10 mouse cellular contexts compared by ENCODE assay signal in the genomic region with DNA sequence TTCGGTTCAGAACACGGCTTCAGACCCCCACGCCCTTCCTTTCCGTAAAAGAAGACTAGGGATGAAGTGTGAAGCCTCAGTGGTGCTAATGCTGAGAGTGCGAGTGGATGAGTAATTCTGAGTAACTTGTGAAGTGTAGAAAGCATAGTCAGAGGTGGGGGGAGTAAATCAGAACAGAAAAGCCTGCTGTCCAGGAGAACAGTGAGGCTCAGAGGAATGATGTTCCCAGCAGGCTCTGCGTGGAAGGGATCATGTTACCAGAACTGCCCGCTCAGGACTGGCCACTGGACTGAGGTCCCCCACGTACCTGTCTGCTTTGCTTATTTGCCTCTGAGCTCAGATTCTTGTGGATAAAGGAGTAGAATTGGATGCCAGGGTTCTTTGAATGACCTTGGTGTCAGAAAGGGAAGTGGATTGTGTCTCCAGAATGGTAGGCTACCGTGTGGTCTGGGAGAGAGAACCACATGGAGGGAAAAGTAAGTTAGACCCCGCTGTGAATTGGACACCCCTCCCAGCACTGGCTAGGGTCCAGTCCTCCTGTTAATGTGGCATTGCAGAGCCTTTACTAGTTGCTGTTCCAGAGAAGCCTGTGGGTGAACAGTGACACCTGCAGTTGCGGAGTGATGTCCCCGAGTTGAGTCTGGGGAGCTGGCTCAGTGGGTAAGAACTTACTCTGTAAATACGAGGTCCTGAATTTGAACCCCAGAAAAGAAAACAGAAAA. TPM values are rescaled to one million over a fixed set of nuclear protein-coding genes. Genes with fewer than 3 reads are reported as not detected.
DNase-seq lines count a peak whose midpoint lies in the region; ATAC-seq and TF ChIP-seq lines count a peak whose summit lies in the region.
"Had no signal": no experiment of that assay in that cellular context is flagged by ENCODE, and none has a peak within 500 bp of the region (broad histone marks: within the 10 kb centered on the region; RNA-seq: fewer than 3 reads in every experiment).

No protein-coding gene starts in this region.

- no peak for TF ChIP-seq EP300 in lung, postnatal 0 days (IDR thresholded peaks at IDR 0.05)

- no peak for TF ChIP-seq CTCF in lung, postnatal 0 days (IDR thresholded peaks at IDR 0.05)
- TF ChIP-seq CTCF in kidney, adult 2 months (conservative IDR thresholded peaks at IDR 0.05; ENCODE audit: insufficient read depth, insufficient read length, low read depth, low read length), result no peak

- TF ChIP-seq POLR2A in kidney, adult 2 months (IDR thresholded peaks at IDR 0.05; ENCODE audit: low read depth, low read length), result no peak
- no peak for TF ChIP-seq POLR2A in myocyte (IDR thresholded peaks at IDR 0.05; ENCODE audit: insufficient read length, low read depth)

- H3ac ChIP-seq in myocyte (ENCODE audit: control insufficient read depth, insufficient read length), result no peak overlapping the region

- H3K27ac ChIP-seq in lung, postnatal 0 days (ENCODE audit: low read length), result no peak overlapping the region
- H3K27ac ChIP-seq in kidney, adult 2 months (ENCODE audit: insufficient read depth, low read depth, low read length), result peak overlapping the region; percentile 40; the same call in 1 of the 2 replicates
- no peak overlapping the region for H3K27ac ChIP-seq in liver, embryonic 12.5 days
- H3K27ac ChIP-seq: neural tube, embryonic 13.5 days had no signal

- no peak overlapping the region for H3K4me2 ChIP-seq in lung, postnatal 0 days (replicated peaks; ENCODE audit: low read depth, low read length)
- H3K4me2 ChIP-seq in myocyte (ENCODE audit: low read depth), result peak overlapping the region; percentile 60
- no peak overlapping the region for H3K4me2 ChIP-seq in liver, embryonic 12.5 days
- H3K4me2 ChIP-seq: neural tube, embryonic 13.5 days had no signal

- H3K4me1 ChIP-seq in lung, postnatal 0 days (ENCODE audit: insufficient read depth, low read depth, low read length), result no peaks in the 10 kb centered on the region
- H3K4me1 ChIP-seq in kidney, adult 2 months (ENCODE audit: control insufficient read depth, insufficient read depth, low read length), result no peaks in the 10 kb centered on the region; the same call in 1 of the 2 replicates
- no peaks in the 10 kb centered on the region for H3K4me1 ChIP-seq in liver, embryonic 12.5 days
- H3K4me1 ChIP-seq: neural tube, embryonic 13.5 days had no signal

- no peaks in the 10 kb centered on the region for H3K79me2 ChIP-seq in myocyte (ENCODE audit: control insufficient read depth, insufficient read depth)

- no peak overlapping the region for H3K9ac ChIP-seq in lung, postnatal 0 days (replicated peaks; ENCODE audit: low read depth)
- no peak overlapping the region for H3K9ac ChIP-seq in liver, embryonic 12.5 days
- H3K9ac ChIP-seq: liver, postnatal 0 days; neural tube, embryonic 13.5 days had no signal

- ATAC-seq in lung, postnatal 0 days, result peak; percentile 59
- ATAC-seq in liver, embryonic 12.5 days, result no peak
- ATAC-seq: liver, postnatal 0 days had no signal

- no peaks in the 10 kb centered on the region for H3K27me3 ChIP-seq in lung, postnatal 0 days (replicated peaks; ENCODE audit: insufficient read depth, low read length)
- no peaks in the 10 kb centered on the region for H3K27me3 ChIP-seq in kidney, adult 2 months (replicated peaks; ENCODE audit: control insufficient read depth, insufficient read depth, low read length)
- no peaks in the 10 kb centered on the region for H3K27me3 ChIP-seq in myocyte (ENCODE audit: control insufficient read depth, insufficient read depth, insufficient read length)
- no peaks in the 10 kb centered on the region for H3K27me3 ChIP-seq in liver, embryonic 12.5 days (replicated peaks)
- H3K27me3 ChIP-seq: neural tube, embryonic 13.5 days had no signal

- no peak overlapping the region for H3K4me3 ChIP-seq in lung, postnatal 0 days (ENCODE audit: low read depth, low read length)
- no peak overlapping the region for H3K4me3 ChIP-seq in kidney, adult 2 months (ENCODE audit: insufficient read depth, low read depth, low read length)
- no peak overlapping the region for H3K4me3 ChIP-seq in myocyte
- H3K4me3 ChIP-seq in liver, embryonic 12.5 days, result no peak overlapping the region
- H3K4me3 ChIP-seq: neural tube, embryonic 13.5 days had no signal

- H3K9me3 ChIP-seq in lung, postnatal 0 days (ENCODE audit: low read length), result no peaks in the 10 kb centered on the region
- H3K9me3 ChIP-seq in liver, embryonic 12.5 days (replicated peaks), result no peaks in the 10 kb centered on the region
- H3K9me3 ChIP-seq: neural tube, embryonic 13.5 days had no signal

- peak; percentile 24 for DNase-seq in embryo, embryonic 10 days (ENCODE audit: low spot score)
- DNase-seq in embryo, embryonic 9.5 days (ENCODE audit: extremely low spot score), result no peak
- DNase-seq in lung, postnatal 0 days (ENCODE audit: low spot score), result peak; percentile 34
- no peak for DNase-seq in lung, postnatal 36 days
- peak; percentile 21 for DNase-seq in kidney, adult 2 months
- DNase-seq in right cerebral cortex, postnatal 4 days, result no peak
- DNase-seq: liver, postnatal 0 days had no signal

- H3K36me3 ChIP-seq in lung, postnatal 0 days (ENCODE audit: insufficient read depth, low read length), result peaks cover 10% of the 10 kb centered on the region; the same call in 1 of the 2 replicates
- H3K36me3 ChIP-seq in kidney, adult 2 months (ENCODE audit: control insufficient read depth, insufficient read depth, low read length), result peaks cover 5% of the 10 kb centered on the region
- peaks cover 21% of the 10 kb centered on the region for H3K36me3 ChIP-seq in myocyte (ENCODE audit: control insufficient read depth, insufficient read depth)
- H3K36me3 ChIP-seq in liver, embryonic 12.5 days, result peaks cover 40% of the 10 kb centered on the region

- 54% methylated on average over 13 of the region's 13 CpGs for WGBS in lung, postnatal 0 days
- 52% methylated on average over 13 of the region's 13 CpGs for WGBS in kidney, adult 2 months
- 79% methylated on average over 13 of the region's 13 CpGs for whole genome bisulfite sequencing in liver, embryonic 12.5 days (ENCODE audit: insufficient replicate concordance)

TF ChIP-seq in myocyte, 11 proteins besides CTCF, POLR2A, EP300 and RAD21:
- TF ChIP-seq TCF3 (IDR thresholded peaks at IDR 0.05; ENCODE audit: insufficient read length, low read depth) (no peak), E2F4 (IDR thresholded peaks at IDR 0.05; ENCODE audit: insufficient read depth) (no peak), REST (IDR thresholded peaks at IDR 0.05; ENCODE audit: insufficient read depth, insufficient read length) (no peak), TCF12 (IDR thresholded peaks at IDR 0.05; ENCODE audit: insufficient read depth, poor library complexity, severe bottlenecking) (no peak), POLR2AphosphoS2 (IDR thresholded peaks at IDR 0.05; ENCODE audit: insufficient read length, low read depth) (no peak), MYOD1 (IDR thresholded peaks at IDR 0.05; ENCODE audit: control insufficient read depth in 1 of 3, insufficient read length in 2 of 3, low read depth in 2 of 3) (no peak), USF1 (IDR thresholded peaks at IDR 0.05; ENCODE audit: low read depth) (no peak), SRF (IDR thresholded peaks at IDR 0.05; ENCODE audit: control insufficient read depth, insufficient read length, low read depth) (no peak), MYOG (IDR thresholded peaks at IDR 0.05; ENCODE audit: control insufficient read depth in 1 of 3, insufficient read depth in 1 of 3, insufficient read length in 2 of 3, low read depth in 2 of 3) (no peak), CEBPB (IDR thresholded peaks at IDR 0.05; ENCODE audit: insufficient read depth, poor library complexity, severe bottlenecking) (no peak), MAX (IDR thresholded peaks at IDR 0.05; ENCODE audit: low read depth) (no peak)

RNA-seq across cellular contexts. Expression of a gene that starts 40.6 kb away (rescaled TPM):
- polyA plus RNA-seq in lung, postnatal 0 days (2015; fragmentation: Nextera tagmentation; extraction: Ambion mirVana), result 39.0 and 40.3 TPM in 2 replicates
- polyA plus RNA-seq in kidney, adult 2 months (2012; rRNA removed), result 14.0 and 15.6 TPM in 2 replicates
- polyA plus RNA-seq in myocyte (2012; fragmentation: generic; extraction: Trizol), result 20.4 TPM
- 13.2 and 13.4 TPM in 2 replicates for polyA plus RNA-seq in liver, embryonic 12.5 days (2016; fragmentation: Nextera tagmentation; extraction: Ambion mirVana)

Comparison
In these comparisons a context has a peak if more than half of its experiments do, and no peak if none do; other contexts are left out.
1. DNase-seq: peak in embryo, embryonic 10 days (single experiment), lung, postnatal 0 days (single experiment) and kidney, adult 2 months (single experiment); none in embryo, embryonic 9.5 days (single experiment), lung, postnatal 36 days (single experiment) and right cerebral cortex, postnatal 4 days (single experiment).